Mouse (Mus musculus) kidney, adult 11 months (tissue): ENCODE results near the gene Olfr741.

Experiments used
- DNase-seq: peaks from one replicate; pipeline ENCODE4 v3.0.0; 2022

Gene Olfr741

DNA sequence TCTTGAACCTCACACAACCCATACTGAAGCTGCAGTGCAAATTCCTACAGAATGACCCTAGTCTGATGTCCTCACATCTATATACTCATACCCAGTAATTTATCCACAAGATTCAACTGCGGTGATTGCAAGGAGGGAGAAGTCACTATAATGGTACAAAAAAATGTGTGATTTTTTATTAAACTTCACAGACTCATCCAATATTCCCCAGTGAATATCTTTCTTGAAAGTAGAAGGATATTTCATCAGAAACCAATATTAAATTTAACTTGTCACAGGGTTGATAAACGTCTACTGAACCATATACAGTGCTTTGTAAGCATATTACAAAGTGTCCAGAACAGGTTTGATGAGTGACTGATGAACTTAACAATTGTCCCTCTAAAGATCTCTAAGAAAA is at the start of gene Olfr741:
Gene Olfr741, plus strand, starts transcription at position 301 of the 400 bp plus-strand sequence.
- DNase-seq = no peak

DNA sequence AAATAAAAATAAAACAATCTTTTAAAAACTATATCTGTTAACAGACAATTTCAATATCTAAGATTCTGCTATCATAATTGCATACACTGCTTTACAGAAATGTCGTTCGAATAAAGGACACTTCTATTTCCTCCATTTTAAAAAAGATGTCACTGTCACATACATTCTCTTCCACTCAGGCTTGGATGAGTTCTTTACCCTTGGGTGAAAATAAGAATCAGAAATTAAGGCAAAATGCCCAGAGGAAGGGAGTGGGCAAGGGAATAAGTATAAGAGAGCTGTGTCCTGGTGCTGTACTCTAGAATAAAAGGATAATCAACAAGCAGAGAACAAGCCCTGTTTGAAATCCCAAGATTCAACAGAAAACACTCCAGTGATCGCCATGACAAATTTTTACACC is 27.3 kb upstream of the Olfr741 start, which contains the start of gene Olfr740:
Gene Olfr740, plus strand, starts transcription at position 301 of the 400 bp plus-strand sequence.
- DNase-seq = no peak

DNA sequence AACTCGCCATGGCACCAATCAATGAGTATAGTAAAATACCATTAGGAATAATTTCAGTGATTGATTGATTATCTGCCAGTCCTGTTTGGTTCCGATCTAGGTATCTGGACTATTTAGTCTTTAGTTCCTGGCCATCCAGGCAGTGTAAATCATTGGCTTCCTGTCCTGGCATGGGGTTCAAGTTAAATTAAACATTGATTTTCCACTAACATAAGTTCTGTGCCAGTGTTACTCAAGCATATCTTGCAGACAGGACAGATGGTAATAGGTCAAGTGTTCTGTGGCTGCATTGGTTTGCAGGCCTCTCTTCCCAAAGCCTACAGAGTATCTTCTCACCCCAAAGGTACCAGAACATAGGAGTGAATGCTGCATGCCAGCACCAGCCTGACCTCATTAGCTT is 5.9 kb downstream of the Olfr741 start:
- peak; percentile 6 for DNase-seq

DNA sequence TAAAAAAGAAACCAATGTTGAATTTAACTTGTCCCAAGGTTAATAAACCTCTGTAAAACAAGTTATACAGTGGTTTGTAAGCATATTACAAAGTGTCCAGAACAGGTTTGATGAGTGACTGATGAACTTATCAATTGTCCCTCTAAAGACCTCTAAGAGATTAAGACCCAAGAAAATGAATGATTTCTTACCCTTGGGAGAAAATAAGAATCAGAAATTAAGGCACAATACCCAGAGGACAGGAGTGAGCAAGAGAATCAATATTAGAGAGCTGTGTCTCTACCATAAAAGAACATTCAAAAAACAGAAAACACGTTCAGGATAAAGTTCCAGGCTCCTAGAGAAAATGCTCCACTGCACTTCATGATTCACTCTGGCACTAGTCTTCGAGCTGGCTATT is 30.8 kb downstream of the Olfr741 start, which contains the start of gene Olfr742:
Gene Olfr742, plus strand, starts transcription at position 301 of the 400 bp plus-strand sequence.
- no peak for DNase-seq

DNA sequence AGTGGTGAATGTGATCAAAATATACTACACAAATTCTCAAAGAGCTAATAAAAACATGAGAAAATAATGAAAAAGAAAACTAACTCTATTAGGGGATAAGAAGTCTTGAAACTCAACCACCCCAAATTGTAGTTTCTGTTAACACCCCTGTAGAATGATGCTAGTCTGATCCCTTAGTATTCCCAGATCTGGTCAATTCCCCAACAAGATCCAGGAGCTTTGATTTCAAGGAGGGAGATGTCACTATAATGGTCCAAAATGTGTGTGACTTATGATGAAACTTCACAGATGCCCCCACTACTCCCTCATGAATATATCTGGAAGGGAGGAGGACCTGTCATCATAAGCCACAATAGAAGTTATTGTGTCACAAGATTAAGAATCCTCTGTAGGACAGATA is 49.0 kb downstream of the Olfr741 start, which contains the start of gene Olfr743:
Gene Olfr743, plus strand, starts transcription at position 301 of the 400 bp plus-strand sequence.
- DNase-seq = no peak
